Mouse (Mus musculus) limb, embryonic 12.5 days (tissue): Measurements from ENCODE around the gene Gm11172. TPM values are rescaled to one million over a fixed set of nuclear protein-coding genes. Genes with fewer than 3 reads are reported as not detected.

Experiments
- ATAC-seq: fragments of 200-750 bp; cut with Nextera tagmentation; 2 replicates; pipeline ENCODE4 v1.8.0; 2017; ENCODE audit warnings: low read depth, moderate TSS enrichment; ENCODE audit not compliant: insufficient number of reproducible peaks, insufficient read depth, low FRiP score, low TSS enrichment
- H3K27ac ChIP-seq: fragments of 300-500 bp; sonication (generic); 2 replicates; pipeline ENCODE4 v1.5.1; 2016; ENCODE audit warnings: mild to moderate bottlenecking, moderate library complexity
- H3K27me3 ChIP-seq: fragments of 300-500 bp; sonication (generic); 2 replicates; pipeline ENCODE4 v1.6.1; 2016; ENCODE audit warnings: mild to moderate bottlenecking, moderate library complexity
- H3K36me3 ChIP-seq: fragments of 300-500 bp; sonication (generic); 2 replicates; pipeline ENCODE4 v1.6.1; 2016; ENCODE audit warnings: mild to moderate bottlenecking, moderate library complexity
- H3K4me1 ChIP-seq: fragments of 300-500 bp; sonication (generic); replicated peaks from 2 replicates; pipeline ENCODE4 v1.6.1; 2016
- H3K4me2 ChIP-seq: fragments of 300-500 bp; sonication (generic); 2 replicates; pipeline ENCODE4 v1.6.1; 2016; ENCODE audit warnings: mild to moderate bottlenecking, moderate library complexity
- H3K4me3 ChIP-seq: fragments of 300-500 bp; sonication (generic); replicated peaks from 2 replicates; pipeline ENCODE4 v1.5.1; 2016; ENCODE audit warnings: mild to moderate bottlenecking
- H3K9ac ChIP-seq: fragments of 300-500 bp; sonication (generic); replicated peaks from 2 replicates; pipeline ENCODE4 v1.6.1; 2016; ENCODE audit warnings: mild to moderate bottlenecking, moderate library complexity
- H3K9me3 ChIP-seq: fragments of 300-500 bp; sonication (generic); 2 replicates; pipeline ENCODE4 v1.6.1; 2016; ENCODE audit warnings: mild to moderate bottlenecking, moderate library complexity
- WGBS: fragments of 180-500 bp; shearing (Covaris S2); methylation state at CpG from one replicate; pipeline ENCODE4 v1.1.7; 2016; 5-methylcytosine and 5-hydroxymethylcytosine counted together
- polyA plus RNA-seq: library from polyadenylated mRNA; unstranded; fragments of >200 nt; fragmentation: Nextera tagmentation; extraction: Ambion mirVana; gene quantifications from 2 replicates; pipeline ENCODE4 v1.2.1, GENCODE M21; 2016

Gm11172 gene
- polyA plus RNA-seq, 1 experiment from 2014 or later: not detected

DNA sequence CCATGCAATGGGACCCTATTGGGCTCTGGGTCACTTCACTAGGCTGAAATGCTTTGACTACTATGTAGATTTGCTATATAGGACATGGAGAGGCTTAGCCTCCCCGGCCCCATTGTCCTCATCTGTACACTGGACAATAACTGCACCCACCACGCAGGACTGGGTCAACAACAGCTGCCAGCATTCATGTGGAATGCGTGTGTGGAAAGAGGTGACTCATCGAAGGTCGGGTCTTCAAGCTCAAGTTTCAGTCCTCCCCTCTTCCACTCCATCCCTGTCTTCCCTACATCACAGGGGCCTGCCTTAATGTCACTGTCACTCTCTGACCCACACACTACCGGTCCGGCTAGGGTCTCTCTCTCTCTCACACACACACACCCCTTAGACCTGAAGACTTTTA, 36.4 kb upstream of the Gm11172 start:
- 69% methylated on average over 7 of the region's 7 CpGs for WGBS
- ATAC-seq: no peak
- Histone ChIP-seq H3K9ac (no peak overlapping the region), H3K4me1 (peaks cover 14% of the 10 kb centered on the region), H3K27me3 (no peaks in the 10 kb centered on the region), H3K27ac (no peak overlapping the region), H3K4me2 (no peak overlapping the region), H3K36me3 (no peaks in the 10 kb centered on the region), H3K4me3 (no peak overlapping the region), H3K9me3 (no peaks in the 10 kb centered on the region)

DNA sequence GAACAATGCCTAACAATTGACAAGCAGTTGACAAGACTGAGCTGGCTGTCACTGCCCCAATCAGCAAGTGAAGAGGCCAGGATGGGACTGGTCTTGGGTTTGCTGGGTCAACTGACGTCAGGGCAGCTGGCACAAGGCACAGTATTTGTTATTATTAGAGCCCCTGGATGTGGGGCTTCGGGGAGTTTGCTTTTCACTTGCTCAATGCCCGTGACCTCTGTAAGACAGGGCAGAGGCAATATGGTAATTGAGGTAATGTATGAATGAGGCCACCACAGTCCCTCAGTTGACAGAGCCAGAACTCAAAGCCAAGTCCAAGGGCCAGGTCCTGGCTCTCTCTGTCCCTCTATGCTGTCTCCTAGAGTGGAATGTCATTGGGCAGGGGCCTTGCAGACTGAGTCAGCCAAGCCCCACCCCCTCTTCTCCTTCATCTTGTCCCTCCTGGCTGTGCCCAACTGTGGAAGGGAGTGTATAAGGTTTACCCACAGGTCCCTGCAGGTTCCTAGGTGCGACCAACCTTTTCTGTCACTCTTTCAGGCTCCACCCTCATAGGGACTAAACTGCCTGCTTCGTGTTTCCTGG, 35.0 kb upstream of the Gm11172 start:
- Histone ChIP-seq H3K4me2 (no peak overlapping the region), H3K36me3 (no peaks in the 10 kb centered on the region), H3K4me1 (peaks cover 27% of the 10 kb centered on the region), H3K27me3 (no peaks in the 10 kb centered on the region), H3K9ac (no peak overlapping the region), H3K4me3 (no peak overlapping the region), H3K27ac (no peak overlapping the region), H3K9me3 (no peaks in the 10 kb centered on the region)
- WGBS: 74% methylated on average over 5 of the region's 5 CpGs
- no peak for ATAC-seq

DNA sequence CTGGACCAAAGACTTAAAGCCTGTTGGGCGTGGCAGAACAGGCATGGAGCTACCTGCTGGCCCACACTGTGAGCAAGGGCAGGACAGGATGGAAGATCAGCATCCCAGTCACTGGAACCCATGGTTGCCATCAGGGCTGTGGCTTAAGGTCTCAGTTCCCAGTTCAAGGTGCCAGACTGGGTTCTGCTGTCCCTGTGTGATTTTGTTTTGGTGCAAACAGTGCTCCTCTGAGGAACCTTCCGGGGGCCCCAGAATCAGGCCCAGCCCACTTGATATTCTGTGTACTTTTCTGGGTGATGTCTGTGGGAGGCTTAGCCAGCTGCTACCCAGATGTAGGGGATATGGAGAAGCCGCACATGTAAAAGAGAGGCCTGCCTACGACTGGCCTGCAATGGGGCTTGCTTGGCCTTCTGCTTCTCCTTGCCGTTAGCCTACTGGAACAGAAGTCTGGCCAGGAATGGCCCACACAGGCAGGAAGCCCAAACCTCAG, 32.0 kb upstream of the Gm11172 start:
- H3K4me3 ChIP-seq: no peak overlapping the region
- H3K4me1 ChIP-seq: peaks cover 47% of the 10 kb centered on the region
- no peaks in the 10 kb centered on the region for H3K36me3 ChIP-seq
- no peak overlapping the region for H3K9ac ChIP-seq
- peak overlapping the region; percentile 77 for H3K27ac ChIP-seq
- WGBS: 50% methylated on average over 5 of the region's 5 CpGs
- 0 out of 2 replicates have a peak, but pooled peaks cover 3% of the 10 kb centered on the region for H3K27me3 ChIP-seq
- H3K9me3 ChIP-seq: no peaks in the 10 kb centered on the region
- no peak overlapping the region for H3K4me2 ChIP-seq
- no peak for ATAC-seq

DNA sequence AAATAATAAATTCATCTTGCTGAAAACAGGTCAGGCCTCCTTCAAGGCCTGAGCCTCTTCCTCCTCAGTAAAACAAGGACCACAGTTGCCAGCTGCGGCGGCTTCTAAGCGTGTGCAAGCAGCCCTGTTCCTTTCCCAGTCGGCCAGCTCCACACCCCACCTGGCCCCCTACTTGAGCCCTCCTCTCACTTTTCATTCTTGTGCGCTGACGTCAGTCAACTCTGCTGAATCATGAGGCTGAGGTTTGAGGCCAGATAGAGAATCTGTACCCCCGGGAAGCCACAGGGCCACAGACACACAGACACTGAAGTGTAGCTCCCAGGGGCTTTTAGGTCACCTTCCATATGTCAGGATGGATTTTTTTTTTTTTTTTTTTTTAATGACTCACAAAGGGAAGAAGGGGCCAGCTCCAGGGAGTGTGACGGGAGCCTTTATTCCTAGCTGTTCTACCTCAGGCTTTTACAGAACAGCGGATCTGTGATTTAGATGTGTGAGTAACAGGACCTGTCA, 30.8 kb upstream of the Gm11172 start:
- Histone ChIP-seq H3K36me3 (no peaks in the 10 kb centered on the region), H3K27ac (peak overlapping the region; percentile 77), H3K9ac (no peak overlapping the region; the same call in 1 of the 2 replicates), H3K27me3 (0 out of 2 replicates have a peak, but pooled peaks cover 3% of the 10 kb centered on the region), H3K4me3 (peak overlapping the region; percentile 67; the same call in 1 of the 2 replicates), H3K9me3 (no peaks in the 10 kb centered on the region), H3K4me1 (peaks cover 60% of the 10 kb centered on the region), H3K4me2 (peak overlapping the region; percentile 99)
- no peak for ATAC-seq
- 26% methylated on average over 9 of the region's 9 CpGs for WGBS

DNA sequence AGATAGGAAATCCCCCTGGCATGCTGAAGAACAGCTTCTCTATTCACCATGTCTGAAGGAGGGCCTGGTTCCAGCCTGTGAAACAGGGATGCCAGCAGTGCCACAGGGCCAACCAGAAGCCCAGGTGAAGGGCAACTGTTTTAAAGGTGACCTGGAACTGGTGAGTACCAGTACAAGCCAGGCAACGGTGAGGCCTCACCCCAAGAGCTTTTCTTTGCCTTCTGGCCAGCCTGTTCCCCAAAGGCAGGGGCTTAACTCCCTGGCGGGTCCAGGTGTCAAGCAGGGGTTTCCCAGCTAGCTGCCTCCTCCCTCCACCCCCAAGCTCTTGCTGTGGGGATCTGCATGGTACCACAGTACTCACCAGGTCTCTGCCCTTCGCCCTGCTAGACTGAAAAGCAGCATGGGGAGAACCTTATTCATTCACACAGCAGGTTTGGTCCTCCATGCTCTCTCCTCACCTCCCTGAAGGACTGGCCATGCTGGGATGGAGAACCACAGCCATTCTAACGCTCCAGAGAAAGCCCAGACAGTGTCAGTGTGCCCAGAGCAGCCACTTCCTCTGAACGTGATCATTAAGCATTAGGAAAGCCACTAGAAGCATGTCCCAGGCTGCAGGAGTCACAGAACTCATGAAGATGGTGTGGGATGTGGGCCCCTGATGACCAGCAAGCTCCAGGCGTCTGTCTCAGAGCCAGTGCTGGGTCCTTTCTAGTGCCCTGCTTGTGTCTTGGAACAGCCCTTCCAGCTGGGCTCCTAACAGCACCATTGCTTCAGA, 30.2 kb upstream of the Gm11172 start:
- H3K27me3 ChIP-seq: 0 out of 2 replicates have a peak, but pooled peaks cover 3% of the 10 kb centered on the region
- no peaks in the 10 kb centered on the region for H3K9me3 ChIP-seq
- H3K27ac ChIP-seq: peak overlapping the region; percentile 77
- peaks cover 64% of the 10 kb centered on the region for H3K4me1 ChIP-seq
- H3K4me2 ChIP-seq: peak overlapping the region; percentile 99
- no peak for ATAC-seq
- peak overlapping the region; percentile 67 for H3K4me3 ChIP-seq
- WGBS: 44% methylated on average over 6 of the region's 6 CpGs
- H3K9ac ChIP-seq: peak overlapping the region; percentile 31; the same call in 1 of the 2 replicates
- H3K36me3 ChIP-seq: no peaks in the 10 kb centered on the region

DNA sequence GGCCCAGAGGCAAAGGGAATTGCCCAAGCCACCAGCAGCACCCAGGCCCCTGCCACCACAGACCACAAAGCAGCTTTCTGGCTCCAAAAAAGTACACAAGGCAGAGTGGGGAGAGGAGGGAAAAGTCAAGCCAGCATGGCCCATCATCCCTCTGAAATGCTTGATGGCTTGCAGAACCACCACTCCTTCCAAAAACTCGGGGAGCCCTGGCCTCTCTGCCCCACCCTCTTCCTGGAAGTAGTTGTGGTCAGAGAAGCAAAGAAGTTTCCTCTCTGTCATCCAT, 29.6 kb upstream of the Gm11172 start:
- Histone ChIP-seq H3K4me3 (peak overlapping the region; percentile 67), H3K4me2 (peak overlapping the region; percentile 99)

DNA sequence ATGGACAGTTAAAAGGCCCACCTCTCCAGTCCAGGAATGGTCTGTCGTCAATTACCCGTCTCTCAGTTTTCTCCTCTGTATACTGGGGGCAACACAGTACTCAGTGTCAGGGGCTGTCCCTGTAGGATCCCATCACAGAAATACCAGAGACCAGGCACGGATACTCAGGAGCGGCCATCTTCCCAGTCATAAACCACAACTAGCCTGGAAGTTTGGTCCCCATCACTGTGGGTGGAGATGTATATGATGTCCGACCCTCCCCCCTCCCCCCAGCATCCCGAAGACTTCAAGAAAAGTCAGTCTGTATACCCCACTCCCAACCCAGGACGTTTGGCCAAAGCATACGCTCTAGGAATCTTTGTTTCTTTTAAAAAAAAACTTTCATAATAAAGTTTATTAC, 29.3 kb upstream of the Gm11172 start:
- no peak overlapping the region for H3K27ac ChIP-seq
- H3K4me2 ChIP-seq: peak overlapping the region; percentile 99
- no peaks in the 10 kb centered on the region for H3K9me3 ChIP-seq
- ATAC-seq: no peak
- WGBS: 49% methylated on average over 8 of the region's 8 CpGs
- peak overlapping the region; percentile 67 for H3K4me3 ChIP-seq
- 0 out of 2 replicates have a peak overlapping the region, but pooled peaks have one; percentile 31 for H3K9ac ChIP-seq
- H3K36me3 ChIP-seq: no peaks in the 10 kb centered on the region
- H3K27me3 ChIP-seq: 0 out of 2 replicates have a peak, but pooled peaks cover 3% of the 10 kb centered on the region
- H3K4me1 ChIP-seq: peaks cover 64% of the 10 kb centered on the region

More for the DNA sequence above, 29.6 kb upstream of the Gm11172 start:
- ATAC-seq: no peak
- 0 out of 2 replicates have a peak overlapping the region, but pooled peaks have one; percentile 31 for H3K9ac ChIP-seq
- 27% methylated on average over 1 of the region's 1 CpGs for WGBS
- H3K9me3 ChIP-seq: no peaks in the 10 kb centered on the region
- no peaks in the 10 kb centered on the region for H3K36me3 ChIP-seq
- H3K27me3 ChIP-seq: 0 out of 2 replicates have a peak, but pooled peaks cover 3% of the 10 kb centered on the region
- H3K27ac ChIP-seq: no peak overlapping the region
- peaks cover 64% of the 10 kb centered on the region for H3K4me1 ChIP-seq

DNA sequence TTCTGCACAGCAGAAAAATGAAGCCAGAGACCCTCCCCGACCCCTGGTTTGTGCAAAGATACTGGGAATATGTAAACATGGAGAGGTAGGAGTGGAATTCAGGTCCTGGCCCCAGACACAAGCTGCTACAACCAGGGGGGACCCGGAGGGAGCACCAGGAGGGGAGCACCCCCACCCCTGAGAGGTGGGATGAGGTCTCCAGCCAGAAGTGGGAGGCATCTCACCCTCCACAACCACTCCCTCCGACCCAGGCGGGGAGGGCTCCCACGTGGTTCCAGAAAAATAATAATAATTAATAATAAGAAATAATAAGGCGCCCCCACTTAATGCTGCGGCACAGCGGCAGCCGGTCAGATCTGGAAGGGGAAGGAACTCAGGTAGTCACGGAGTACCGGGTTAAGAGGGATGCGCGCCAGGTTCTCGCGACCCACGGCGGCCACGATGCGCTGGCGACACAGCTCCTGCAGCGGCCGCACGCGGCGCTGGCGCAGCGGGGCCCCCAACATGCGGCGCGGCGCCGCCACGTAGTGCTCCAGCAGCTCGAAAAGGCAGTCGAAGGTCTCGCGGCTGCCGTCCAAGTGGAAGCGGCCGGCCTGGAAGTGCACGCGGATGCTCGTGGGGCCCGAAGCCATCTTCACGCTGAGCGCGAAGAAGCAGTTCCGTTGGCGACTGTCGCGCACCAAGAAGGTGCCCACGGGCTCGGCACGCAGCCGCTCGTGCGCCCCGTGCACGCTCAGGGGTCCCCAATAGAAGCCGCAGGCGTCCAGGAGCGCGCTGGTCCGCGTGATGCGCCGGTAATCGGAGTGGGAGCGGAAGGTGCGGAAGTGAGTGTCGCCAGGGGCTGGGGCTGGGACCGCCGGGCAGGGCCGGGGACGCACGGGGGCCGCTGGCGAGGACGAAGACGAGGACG, 28.6 kb upstream of the Gm11172 start:
- Histone ChIP-seq H3K9ac (peak overlapping the region; percentile 83), H3K4me2 (peak overlapping the region; percentile 99), H3K36me3 (no peaks in the 10 kb centered on the region), H3K27me3 (0 out of 2 replicates have a peak, but pooled peaks cover 3% of the 10 kb centered on the region), H3K4me3 (peak overlapping the region; percentile 67), H3K27ac (peak overlapping the region; percentile 98), H3K9me3 (no peaks in the 10 kb centered on the region), H3K4me1 (peaks cover 64% of the 10 kb centered on the region)
- peak; percentile 0; the same call in 1 of the 2 replicates for ATAC-seq
- WGBS: 2% methylated on average over 72 of the region's 81 CpGs

DNA sequence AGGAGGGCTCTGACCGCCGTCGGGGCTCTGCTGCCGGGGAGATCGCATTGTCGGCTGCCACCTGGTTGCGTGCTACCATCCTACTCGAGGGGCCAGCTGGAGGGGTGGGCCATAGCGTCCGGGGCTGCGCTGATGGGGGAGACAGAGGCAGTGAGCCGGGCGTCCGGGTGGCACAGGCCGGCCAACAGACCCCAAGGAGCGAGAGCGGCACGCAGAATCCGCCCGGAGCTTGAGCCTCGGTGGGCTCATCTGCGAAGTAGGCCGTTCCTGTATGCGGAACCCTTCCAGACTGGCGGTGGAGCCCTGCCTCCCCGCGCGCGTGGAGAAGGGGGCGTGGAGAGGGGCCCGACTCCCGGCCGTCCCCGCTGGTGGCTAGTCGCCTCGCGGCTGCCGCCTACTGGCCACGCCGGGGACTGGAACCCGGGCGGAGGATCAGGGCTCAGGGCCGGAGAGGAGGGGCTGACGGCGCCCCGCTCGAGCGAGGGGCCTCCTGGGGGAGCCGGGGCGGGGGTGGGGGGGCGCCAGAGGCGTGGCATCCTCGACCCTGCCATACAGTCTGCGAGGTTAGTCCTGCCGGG, 27.8 kb upstream of the Gm11172 start:
- Histone ChIP-seq H3K9me3 (no peaks in the 10 kb centered on the region), H3K4me1 (peaks cover 64% of the 10 kb centered on the region)
- under 1% methylated on average over 53 of the region's 55 CpGs for WGBS

More for the DNA sequence above, 27.8 kb upstream of the Gm11172 start:
- H3K27me3 ChIP-seq: 0 out of 2 replicates have a peak, but pooled peaks cover 3% of the 10 kb centered on the region
- peak overlapping the region; percentile 98 for H3K27ac ChIP-seq
- H3K4me3 ChIP-seq: peak overlapping the region; percentile 67
- H3K9ac ChIP-seq: peak overlapping the region; percentile 83
- H3K36me3 ChIP-seq: no peaks in the 10 kb centered on the region
- ATAC-seq: peak; percentile 77
- peak overlapping the region; percentile 99 for H3K4me2 ChIP-seq
